Comparison of ENCODE assay signal across 8 mouse cellular contexts in the genomic region with DNA sequence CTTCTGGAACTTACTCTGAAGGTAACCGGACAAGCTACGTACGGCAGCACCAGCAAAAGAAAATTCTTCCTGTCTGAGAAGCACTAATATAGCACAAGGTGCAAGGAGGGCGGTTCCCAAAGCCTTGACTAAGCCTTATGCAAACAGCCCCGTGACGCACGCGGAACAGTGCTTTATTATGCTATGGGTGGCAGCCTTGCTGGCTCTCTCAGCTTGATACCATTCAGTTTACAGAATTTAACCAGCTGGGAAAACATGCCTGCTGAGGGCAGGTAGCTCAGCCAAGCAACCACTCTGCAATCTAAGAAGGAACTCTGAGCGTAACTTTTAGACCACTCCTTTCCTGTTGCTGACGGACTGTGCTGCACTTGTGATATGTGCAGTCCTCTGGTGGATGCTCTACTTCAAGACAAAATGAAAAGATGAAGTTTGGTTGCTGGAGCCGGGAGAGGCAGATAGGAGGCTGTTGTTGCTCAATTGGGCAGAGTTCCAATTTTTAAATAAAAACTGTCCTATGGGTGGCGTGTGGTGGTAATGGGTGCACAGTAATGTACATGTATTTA. TPM values are rescaled to one million over a fixed set of nuclear protein-coding genes. Genes with fewer than 3 reads are reported as not detected.
DNase-seq lines count a peak whose midpoint lies in the region; ATAC-seq and TF ChIP-seq lines count a peak whose summit lies in the region.

No protein-coding gene starts in this region.

- H3K4me2 ChIP-seq in kidney, embryonic 14.5 days (replicated peaks; ENCODE audit: low read depth, low read length) = no peak overlapping the region; the same call in 1 of the 2 replicates
- no peak overlapping the region for H3K4me2 ChIP-seq in forebrain, embryonic 14.5 days (ENCODE audit: low read length)
- peak overlapping the region; percentile 93 for H3K4me2 ChIP-seq in liver, embryonic 14.5 days (ENCODE audit: low read depth)

- H3K9me3 ChIP-seq in kidney, embryonic 14.5 days (ENCODE audit: control insufficient read depth, low read length) = no peaks in the 10 kb centered on the region
- H3K9me3 ChIP-seq in forebrain, embryonic 14.5 days (replicated peaks; ENCODE audit: control insufficient read depth, low read length) = no peaks in the 10 kb centered on the region
- H3K9me3 ChIP-seq in liver, embryonic 14.5 days (ENCODE audit: control insufficient read depth, low read length) = no peaks in the 10 kb centered on the region

- H3K4me3 ChIP-seq in kidney, embryonic 14.5 days (ENCODE audit: low read length) = no peak overlapping the region
- no peak overlapping the region for H3K4me3 ChIP-seq in forebrain, embryonic 14.5 days (ENCODE audit: low read depth, low read length)
- peak overlapping the region; percentile 55 to 57 for H3K4me3 ChIP-seq in liver, embryonic 14.5 days (ENCODE audit: insufficient read depth in 1 of 2, low read depth in 2 of 2, low read length in 2 of 2)

- no peak for ATAC-seq in kidney, embryonic 14.5 days (ENCODE audit: low FRiP score, low TSS enrichment)
- ATAC-seq in forebrain, embryonic 14.5 days = no peak
- ATAC-seq in liver, embryonic 14.5 days (ENCODE audit: insufficient read depth) = peak; percentile 56
- peak; percentile 95 for ATAC-seq in neutrophil, adult 5-6 weeks (ENCODE audit: extremely low read depth, insufficient number of reproducible peaks, low FRiP score, poor library complexity, severe bottlenecking)

- peak; percentile 78 for DNase-seq in kidney, adult 11 months
- peak; percentile 80 for DNase-seq in adrenal gland, adult 2 months
- DNase-seq in forebrain, embryonic 14.5 days (ENCODE audit: low spot score) = peak; percentile 20
- DNase-seq in induced T-regulatory cell, adult 2 months (ENCODE audit: low read depth) = peak; percentile 89
- DNase-seq in liver, embryonic 14.5 days (ENCODE audit: low read depth in 3 of 3, low spot score in 3 of 3) = peak in 2 of 3 experiments; percentile 66 to 74
- peak; percentile 81 to 82 for DNase-seq in urinary bladder, postnatal 36 days (ENCODE audit: low spot score in 2 of 2)

- 0 out of 2 replicates have a peak, but pooled peaks have one; percentile 4 for TF ChIP-seq EP300 in liver, embryonic 14.5 days (IDR thresholded peaks at IDR 0.05; ENCODE audit: low read depth)

- H3K27ac ChIP-seq in kidney, embryonic 14.5 days (ENCODE audit: low read depth, low read length) = no peak overlapping the region
- no peak overlapping the region for H3K27ac ChIP-seq in forebrain, embryonic 14.5 days (ENCODE audit: low read depth, low read length)
- peak overlapping the region; percentile 91 for H3K27ac ChIP-seq in liver, embryonic 14.5 days

- H3K36me3 ChIP-seq in kidney, embryonic 14.5 days (ENCODE audit: control insufficient read depth, insufficient read depth, low read length) = no peaks in the 10 kb centered on the region
- H3K36me3 ChIP-seq in forebrain, embryonic 14.5 days (ENCODE audit: control insufficient read depth, insufficient read depth, low read length) = no peaks in the 10 kb centered on the region
- H3K36me3 ChIP-seq in liver, embryonic 14.5 days (replicated peaks; ENCODE audit: control insufficient read depth, insufficient read depth, low read depth) = peaks cover 7% of the 10 kb centered on the region; the same call in 1 of the 2 replicates

- peaks cover 9% of the 10 kb centered on the region; the same call in 1 of the 2 replicates for H3K4me1 ChIP-seq in kidney, embryonic 14.5 days (ENCODE audit: control insufficient read depth, insufficient read depth, low read length)
- peaks cover 11% of the 10 kb centered on the region; the same call in 1 of the 2 replicates for H3K4me1 ChIP-seq in forebrain, embryonic 14.5 days (ENCODE audit: control insufficient read depth, insufficient read depth, low read length)
- peaks cover 59 to 75% of the 10 kb centered on the region in 2 experiments for H3K4me1 ChIP-seq in liver, embryonic 14.5 days (replicated peaks; ENCODE audit: control insufficient read depth in 2 of 2, insufficient read depth in 2 of 2, low read length in 1 of 2)

- peak; percentile 25; the same call in 1 of the 2 replicates for TF ChIP-seq CTCF in liver, embryonic 14.5 days (IDR thresholded peaks at IDR 0.05; ENCODE audit: low read depth)

- no peaks in the 10 kb centered on the region for H3K27me3 ChIP-seq in kidney, embryonic 14.5 days (ENCODE audit: control insufficient read depth, insufficient read depth, low read length)
- no peaks in the 10 kb centered on the region for H3K27me3 ChIP-seq in forebrain, embryonic 14.5 days (replicated peaks; ENCODE audit: control insufficient read depth, insufficient read depth, low read length)
- H3K27me3 ChIP-seq in liver, embryonic 14.5 days (ENCODE audit: control insufficient read depth, insufficient read depth, low read length) = no peaks in the 10 kb centered on the region

- no peak overlapping the region for H3K9ac ChIP-seq in kidney, embryonic 14.5 days (ENCODE audit: low read depth, low read length)
- no peak overlapping the region for H3K9ac ChIP-seq in forebrain, embryonic 14.5 days (ENCODE audit: low read length)
- peak overlapping the region; percentile 73 for H3K9ac ChIP-seq in liver, embryonic 14.5 days (replicated peaks)

- WGBS in kidney, embryonic 14.5 days = 41% methylated on average over 12 of the region's 12 CpGs
- 26% methylated on average over 12 of the region's 12 CpGs for WGBS in forebrain, embryonic 14.5 days
- WGBS in liver, embryonic 14.5 days (ENCODE audit: insufficient replicate concordance) = 4% methylated on average over 12 of the region's 12 CpGs

RNA-seq across cellular contexts. Expression of gene Nt5c3, which starts 21.8 kb away (rescaled TPM):
- polyA plus RNA-seq in kidney, embryonic 14.5 days (2014; fragmentation: Nextera tagmentation; extraction: Ambion mirVana) = 59.3 and 61.7 TPM in 2 replicates
- total RNA-seq in adrenal gland, adult 2 months (2021) = 10 to 100 TPM; 17.8 to 25.3 TPM
- polyA plus RNA-seq in adrenal gland, adult 2 months (2012; rRNA removed) = 5.6 and 15.5 TPM in 2 replicates
- 174 and 189 TPM in 2 replicates for polyA plus RNA-seq in forebrain, embryonic 14.5 days (2014; fragmentation: Nextera tagmentation; extraction: Ambion mirVana)
- polyA plus RNA-seq in liver, embryonic 14.5 days (2012; rRNA removed) = 55.6 and 84.0 TPM in 2 replicates
- 255 and 257 TPM in 2 replicates for polyA plus RNA-seq in liver, embryonic 14.5 days (2014; fragmentation: Nextera tagmentation; extraction: Ambion mirVana)
- total RNA-seq in neutrophil, adult 5-6 weeks (2017) = 42.7 and 45.7 TPM in 2 replicates

RNA-seq across cellular contexts. Expression of gene Vmn1r4, which starts 21.9 kb away (rescaled TPM):
- 0.19 and 0.24 TPM in 2 replicates for polyA plus RNA-seq in kidney, embryonic 14.5 days (2014; fragmentation: Nextera tagmentation; extraction: Ambion mirVana)
- total RNA-seq in adrenal gland, adult 2 months (2021) = under 1 TPM; 0.31 to 0.40 TPM
- polyA plus RNA-seq in adrenal gland, adult 2 months (2012; rRNA removed) = 0.04 and 0.07 TPM in 2 replicates
- 0.17 and 0.33 TPM in 2 replicates for polyA plus RNA-seq in forebrain, embryonic 14.5 days (2014; fragmentation: Nextera tagmentation; extraction: Ambion mirVana)
- 0.10 and 0.13 TPM in 2 replicates for polyA plus RNA-seq in liver, embryonic 14.5 days (2012; rRNA removed)
- 0.11 and 0.28 TPM in 2 replicates for polyA plus RNA-seq in liver, embryonic 14.5 days (2014; fragmentation: Nextera tagmentation; extraction: Ambion mirVana)
- 2.9 and 3.6 TPM in 2 replicates for total RNA-seq in neutrophil, adult 5-6 weeks (2017)

Comparison
In these comparisons a context has a peak if more than half of its experiments do, and no peak if none do; other contexts are left out.
1. DNase-seq: peak in every context shown above with its lines; median percentile 89 in induced T-regulatory cell, adult 2 months; 82 in urinary bladder, postnatal 36 days; 80 in adrenal gland, adult 2 months; 78 in kidney, adult 11 months; 70 in liver, embryonic 14.5 days; 20 in forebrain, embryonic 14.5 days.
2. ATAC-seq: peak in liver, embryonic 14.5 days (single experiment) and neutrophil, adult 5-6 weeks (single experiment); none in kidney, embryonic 14.5 days (single experiment) and forebrain, embryonic 14.5 days (single experiment).
3. H3K4me3 ChIP-seq: peak in liver, embryonic 14.5 days (2 of 2); none in kidney, embryonic 14.5 days (single experiment) and forebrain, embryonic 14.5 days (single experiment).